Mouse (Mus musculus) stomach, postnatal 0 days (tissue): ENCODE data around the gene Hus1b. TPM values are rescaled to one million over a fixed set of nuclear protein-coding genes. Genes with fewer than 3 reads are reported as not detected.

Source experiments
- ATAC-seq: fragments of 200-750 bp; cut with Nextera tagmentation; 2 replicates; pipeline ENCODE4 v1.8.0; 2017; ENCODE audit not compliant: low FRiP score, low TSS enrichment
- DNase-seq: peaks from one replicate; pipeline ENCODE4 v3.0.0-alpha.2; 2016; ENCODE audit warnings: low spot score
- H3K27ac ChIP-seq: fragments of 300-500 bp; sonication (generic); replicated peaks from 2 replicates; pipeline ENCODE4 v1.5.1; 2014; ENCODE audit warnings: mild to moderate bottlenecking, control low read depth
- H3K27me3 ChIP-seq: fragments of 300-500 bp; sonication (generic); 2 replicates; pipeline ENCODE4 v1.6.1; 2014; ENCODE audit warnings: low read length; ENCODE audit not compliant: control insufficient read depth, insufficient read depth
- H3K36me3 ChIP-seq: fragments of 300-500 bp; sonication (generic); 2 replicates; pipeline ENCODE4 v1.6.1; 2014; ENCODE audit warnings: low read length, mixed read lengths; ENCODE audit not compliant: control insufficient read depth, insufficient read depth
- H3K4me1 ChIP-seq: fragments of 300-500 bp; sonication (generic); replicated peaks from 2 replicates; pipeline ENCODE4 v1.6.1; 2014; ENCODE audit warnings: antibody characterized with exemption; ENCODE audit not compliant: control insufficient read depth, insufficient read depth
- H3K4me2 ChIP-seq: fragments of 300-500 bp; sonication (generic); replicated peaks from 2 replicates; pipeline ENCODE4 v1.6.1; 2014; ENCODE audit warnings: low read depth, mild to moderate bottlenecking, control low read depth, moderate library complexity
- H3K4me3 ChIP-seq: fragments of 300-500 bp; sonication (generic); 2 replicates; pipeline ENCODE4 v1.5.1; 2014; ENCODE audit warnings: low read depth, low read length, control low read depth
- H3K9ac ChIP-seq: fragments of 300-500 bp; sonication (generic); 2 replicates; pipeline ENCODE4 v1.6.1; 2014; ENCODE audit warnings: mild to moderate bottlenecking, low read length, control low read depth, mixed read lengths
- H3K9me3 ChIP-seq: fragments of 300-500 bp; sonication (generic); 2 replicates; pipeline ENCODE4 v1.6.1; 2016; ENCODE audit warnings: low read length; ENCODE audit not compliant: control insufficient read depth
- CTCF ChIP-seq: IDR thresholded peaks from 2 replicates; pipeline ENCODE4 v1.5.1; 2016; ENCODE audit warnings: antibody characterized with exemption, low read depth, mild to moderate bottlenecking, moderate library complexity
- EP300 ChIP-seq: optimal IDR thresholded peaks from 2 replicates; pipeline ENCODE3; 2016; ENCODE audit warnings: antibody characterized with exemption
- whole genome bisulfite sequencing: fragments of 180-500 bp; shearing (Covaris S2); extraction: QIAGEN DNeasy Blood & Tissue Kit; methylation state at CpG from one replicate; pipeline ENCODE4 v1.1.7; 2014; 5-methylcytosine and 5-hydroxymethylcytosine counted together
- polyA plus RNA-seq: library from polyadenylated mRNA; unstranded; fragments of >200 nt; fragmentation: Nextera tagmentation; extraction: Ambion mirVana; gene quantifications from 2 replicates; pipeline ENCODE4 v1.2.1, GENCODE M21; 2015

Hus1b gene
- polyA plus RNA-seq, 1 experiment from 2014 or later: not detected

DNA sequence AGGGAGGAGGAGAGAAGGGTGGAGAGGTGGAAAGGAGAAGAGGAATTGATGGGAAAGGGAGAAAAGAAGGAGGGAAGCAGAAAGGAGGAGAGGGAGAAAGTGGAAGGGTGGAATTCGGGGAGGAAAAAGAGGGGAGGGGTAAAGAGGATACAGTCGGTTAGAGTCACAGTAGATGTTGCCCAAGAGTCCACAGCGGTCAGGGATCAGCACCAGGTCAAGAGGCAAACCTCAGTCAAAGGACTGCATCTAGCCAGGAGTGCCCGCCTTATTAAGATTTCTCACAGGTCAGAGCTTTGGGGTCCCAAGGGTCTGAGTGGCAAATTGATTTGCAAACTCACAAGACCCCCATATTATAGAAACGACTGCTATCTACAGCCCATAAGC, 26.7 kb upstream of the Hus1b start:
- no peaks in the 10 kb centered on the region for H3K27me3 ChIP-seq
- peak; percentile 41 for ATAC-seq

GRCm38 (mm10) chr13:30973501-30974246, 26.1 kb upstream of the Hus1b start, which contains the start of the genes Exoc2 and Gm5447:
Exoc2 (minus strand) TSS chr13:30974093.
Gm5447 (plus strand) TSS chr13:30974204.
- Histone ChIP-seq H3K9ac (peak within 1 kb of the TSS; percentile 96), H3K4me1 (no peaks in the 10 kb centered on the region), H3K4me3 (peak within 1 kb of the TSS; percentile 97), H3K36me3 (no peaks in the 10 kb centered on the region), H3K4me2 (peak within 1 kb of the TSS; percentile 64), H3K27ac (peak within 1 kb of the TSS; percentile 97), H3K9me3 (no peaks in the 10 kb centered on the region), H3K27me3 (no peaks in the 10 kb centered on the region)
- ATAC-seq (peak; percentile 98), DNase-seq (peak; percentile 93)
- WGBS: 1% methylated on average over 48 of the region's 54 CpGs
- TF ChIP-seq EP300: no peak
- TF ChIP-seq CTCF: 0 out of 2 replicates have a peak, but pooled peaks have one; percentile 19

More for the DNA sequence above, 26.7 kb upstream of the Hus1b start:
- DNase-seq: no peak
- Histone ChIP-seq H3K27ac (no peak overlapping the region), H3K4me1 (no peaks in the 10 kb centered on the region), H3K9me3 (no peaks in the 10 kb centered on the region), H3K4me2 (peak overlapping the region; percentile 64), H3K4me3 (peak overlapping the region; percentile 97), H3K9ac (peak overlapping the region; percentile 96; the same call in 1 of the 2 replicates), H3K36me3 (no peaks in the 10 kb centered on the region)
- TF ChIP-seq CTCF (no peak), EP300 (no peak)
- 21% methylated on average over 5 of the region's 5 CpGs for WGBS

GRCm38 (mm10) chr13:30972102-30972501, 24.5 kb upstream of the Hus1b start:
- WGBS: 85% methylated on average over 2 of the region's 2 CpGs
- Histone ChIP-seq H3K36me3 (no peaks in the 10 kb centered on the region), H3K9ac (no peak overlapping the region), H3K27me3 (no peaks in the 10 kb centered on the region), H3K9me3 (no peaks in the 10 kb centered on the region), H3K4me1 (0 out of 2 replicates have a peak, but pooled peaks cover 2% of the 10 kb centered on the region), H3K4me3 (no peak overlapping the region), H3K27ac (no peak overlapping the region), H3K4me2 (no peak overlapping the region)
- DNase-seq (no peak), ATAC-seq (no peak)
- peak; percentile 18; the same call in 1 of the 2 replicates for TF ChIP-seq CTCF
- no peak for TF ChIP-seq EP300

GRCm38 (mm10) chr13:30971047-30971446, 23.5 kb upstream of the Hus1b start:
- ATAC-seq (no peak), DNase-seq (no peak)
- no peak overlapping the region for H3K4me3 ChIP-seq
- TF ChIP-seq CTCF (no peak), EP300 (no peak)
- no peak overlapping the region for H3K27ac ChIP-seq
- 73% methylated on average over 3 of the region's 3 CpGs for WGBS
- H3K4me1 ChIP-seq: 0 out of 2 replicates have a peak, but pooled peaks cover 4% of the 10 kb centered on the region
- H3K27me3 ChIP-seq: no peaks in the 10 kb centered on the region
- H3K9me3 ChIP-seq: no peaks in the 10 kb centered on the region
- no peak overlapping the region for H3K9ac ChIP-seq
- H3K36me3 ChIP-seq: no peaks in the 10 kb centered on the region
- no peak overlapping the region for H3K4me2 ChIP-seq

- Histone ChIP-seq H3K4me2 (no peak overlapping the region), H3K27me3 (no peaks in the 10 kb centered on the region), H3K27ac (no peak overlapping the region), H3K4me1 (0 out of 2 replicates have a peak, but pooled peaks cover 4% of the 10 kb centered on the region), H3K4me3 (no peak overlapping the region), H3K9ac (no peak overlapping the region), H3K9me3 (no peaks in the 10 kb centered on the region), H3K36me3 (no peaks in the 10 kb centered on the region)
- TF ChIP-seq EP300 (no peak), CTCF (no peak)
- no peak for DNase-seq
- ATAC-seq: no peak
- WGBS: 46% methylated on average over 4 of the region's 4 CpGs
Observed at GRCm38 (mm10) chr13:30968311-30968710, 20.8 kb upstream of the Hus1b start.

DNA sequence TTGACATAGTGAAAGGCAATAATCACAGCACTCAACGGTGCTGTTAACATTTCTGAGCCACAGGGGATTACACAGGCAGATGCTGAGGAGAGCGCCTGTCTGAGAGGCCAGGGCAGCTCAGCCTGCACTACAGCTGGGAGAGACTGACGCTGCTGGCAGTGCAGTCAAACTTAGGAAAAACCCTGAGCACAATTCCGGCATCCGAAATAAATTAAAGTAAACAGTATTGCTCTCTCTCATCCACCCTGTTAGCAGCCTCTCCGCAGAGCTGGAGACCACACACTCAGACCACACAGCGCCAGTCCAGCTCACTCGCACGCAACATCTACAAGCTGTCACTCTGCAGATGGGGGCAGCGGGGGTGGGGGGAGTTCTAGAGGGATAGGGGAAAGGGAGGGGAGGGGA, 18.9 kb upstream of the Hus1b start:
- peak; percentile 79 for ATAC-seq
- H3K36me3 ChIP-seq: no peaks in the 10 kb centered on the region
- TF ChIP-seq CTCF: no peak
- no peak for TF ChIP-seq EP300
- H3K27me3 ChIP-seq: no peaks in the 10 kb centered on the region
- 0 out of 2 replicates have a peak, but pooled peaks cover 4% of the 10 kb centered on the region for H3K4me1 ChIP-seq
- no peaks in the 10 kb centered on the region for H3K9me3 ChIP-seq
- H3K27ac ChIP-seq: 0 out of 2 replicates have a peak overlapping the region, but pooled peaks have one; percentile 35
- H3K9ac ChIP-seq: no peak overlapping the region
- WGBS: 23% methylated on average over 10 of the region's 10 CpGs
- 0 out of 2 replicates have a peak overlapping the region, but pooled peaks have one; percentile 9 for H3K4me2 ChIP-seq
- no peak overlapping the region for H3K4me3 ChIP-seq
- DNase-seq: no peak
